Mouse (Mus musculus) MEL (cell line): Measurements from ENCODE around the gene Ern1.

Source experiments
- BHLHE40 ChIP-seq: IDR thresholded peaks from 2 replicates; pipeline ENCODE4 v1.6.1; 2012; ENCODE audit warnings: low read depth, mild to moderate bottlenecking, inconsistent platforms, low read length, improper control_type of control experiment, borderline replicate concordance
- CHD1 ChIP-seq: IDR thresholded peaks from 2 replicates; pipeline ENCODE4 v1.6.1; 2012; ENCODE audit warnings: low read depth, mild to moderate bottlenecking, inconsistent platforms, low read length, improper control_type of control experiment
- CTCF ChIP-seq, 3 experiments: IDR thresholded peaks in 2 of 3; conservative IDR thresholded peaks in 1 of 3; 2 replicates each; pipeline ENCODE4 v1.5.1; 2011 to 2012; ENCODE audit warnings: low read length in 3 of 3, low read depth in 2 of 3, mild to moderate bottlenecking in 2 of 3, improper control_type of control experiment in 1 of 3, inconsistent platforms in 1 of 3, mixed read lengths in 1 of 3, moderate library complexity in 1 of 3; ENCODE audit not compliant: control insufficient read depth in 1 of 3, insufficient read depth in 1 of 3, poor library complexity in 1 of 3, severe bottlenecking in 1 of 3
- EP300 ChIP-seq, 2 experiments: IDR thresholded peaks; 2 replicates each; pipeline ENCODE4 v1.6.1; 2011; ENCODE audit warnings: improper control_type of control experiment in 2 of 2, low read length in 2 of 2, low read depth in 1 of 2, mild to moderate bottlenecking in 1 of 2
- GATA1 ChIP-seq: IDR thresholded peaks from 2 replicates; pipeline ENCODE4 v1.6.1; 2011; ENCODE audit warnings: low read depth, low read length, improper control_type of control experiment
- KAT2A ChIP-seq: conservative IDR thresholded peaks from 2 replicates; pipeline ENCODE4 v1.6.1; 2012; ENCODE audit warnings: low read depth, low read length, improper control_type of control experiment, inconsistent platforms
- MAFK ChIP-seq: IDR thresholded peaks from 2 replicates; pipeline ENCODE4 v1.6.1; 2011; ENCODE audit warnings: low read depth, mild to moderate bottlenecking, low read length, improper control_type of control experiment, borderline replicate concordance
- MAX ChIP-seq: IDR thresholded peaks from 2 replicates; pipeline ENCODE4 v1.6.1; 2011; ENCODE audit warnings: low read length, improper control_type of control experiment
- MEF2A ChIP-seq: IDR thresholded peaks from 2 replicates; pipeline ENCODE4 v1.6.1; 2014; ENCODE audit warnings: low read depth, mild to moderate bottlenecking, inconsistent platforms, low read length, improper control_type of control experiment; ENCODE audit not compliant: poor library complexity, insufficient replicate concordance, severe bottlenecking; ENCODE audit errors: extremely low read depth
- POLR2A ChIP-seq, 2 experiments: IDR thresholded peaks; 2 replicates each; pipeline ENCODE4 v1.6.1; 2011 to 2012; ENCODE audit warnings: low read length in 2 of 2, mild to moderate bottlenecking in 2 of 2, control low read depth in 1 of 2, improper control_type of control experiment in 1 of 2, low read depth in 1 of 2, moderate library complexity in 1 of 2; ENCODE audit not compliant: control insufficient read depth in 1 of 2, insufficient read depth in 1 of 2, poor library complexity in 1 of 2
- TBP ChIP-seq: IDR thresholded peaks from 2 replicates; pipeline ENCODE4 v1.8.0; 2011; ENCODE audit warnings: low read depth, low read length, improper control_type of control experiment
- USF2 ChIP-seq, 2 experiments: IDR thresholded peaks; 2 replicates each; pipeline ENCODE4 v1.6.1; 2011 to 2012; ENCODE audit warnings: improper control_type of control experiment in 2 of 2, low read length in 2 of 2, borderline replicate concordance in 1 of 2, inconsistent platforms in 1 of 2, low read depth in 1 of 2, mild to moderate bottlenecking in 1 of 2; ENCODE audit not compliant: insufficient read depth in 1 of 2
- ZMIZ1 ChIP-seq: IDR thresholded peaks from 2 replicates; pipeline ENCODE4 v1.6.1; 2012; ENCODE audit warnings: low read depth, mild to moderate bottlenecking, inconsistent platforms, low read length, improper control_type of control experiment, moderate library complexity

DNA sequence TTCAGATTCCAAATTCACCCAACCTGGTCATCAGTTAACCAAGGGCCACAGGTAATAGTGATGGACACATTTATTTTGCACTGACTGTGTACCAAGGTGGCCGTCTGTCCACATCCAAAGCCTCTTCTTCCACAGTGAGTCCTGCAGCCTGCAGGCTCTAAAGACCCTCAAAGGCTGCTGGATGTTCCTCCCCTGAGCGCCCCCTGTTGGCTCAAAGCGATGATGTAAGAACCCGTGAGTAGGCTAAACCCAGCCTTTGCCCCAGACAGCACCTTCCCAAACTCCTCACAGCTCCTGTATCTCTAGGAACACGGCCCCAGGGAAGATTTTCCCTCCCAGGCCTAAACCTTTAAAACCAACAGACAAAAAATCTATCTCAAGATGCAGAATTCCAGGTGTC lies 128.3 kb downstream of the Ern1 start:
- no peak for TF ChIP-seq USF2 (IDR thresholded peaks at IDR 0.05; ENCODE audit: borderline replicate concordance in 1 of 2, insufficient read depth in 1 of 2, low read depth in 1 of 2, low read length in 2 of 2)
- TF ChIP-seq GATA1 = no peak
- no peak for TF ChIP-seq KAT2A
- TF ChIP-seq EP300 (IDR thresholded peaks at IDR 0.05; ENCODE audit: low read depth in 1 of 2, low read length in 2 of 2) = no peak
- no peak for TF ChIP-seq MAFK
- no peak for TF ChIP-seq POLR2A (IDR thresholded peaks at IDR 0.05; ENCODE audit: control insufficient read depth in 1 of 2, insufficient read depth in 1 of 2, low read depth in 1 of 2, low read length in 2 of 2, poor library complexity in 1 of 2)
- peak; percentile 66 to 89 (median 78) for TF ChIP-seq CTCF (IDR thresholded peaks at IDR 0.05 in 2 of 3, conservative IDR thresholded peaks at IDR 0.05 in 1 of 3; ENCODE audit: control insufficient read depth in 1 of 3, insufficient read depth in 1 of 3, low read depth in 2 of 3, low read length in 3 of 3, poor library complexity in 1 of 3, severe bottlenecking in 1 of 3)
- no peak for TF ChIP-seq CHD1
- TF ChIP-seq BHLHE40 = no peak
- no peak for TF ChIP-seq ZMIZ1
- no peak for TF ChIP-seq TBP
- no peak for TF ChIP-seq MAX
- TF ChIP-seq MEF2A = no peak
